Mouse (Mus musculus): Measurements from ENCODE around the gene Tmx4. TPM values are rescaled to one million over a fixed set of nuclear protein-coding genes. Genes with fewer than 3 reads are reported as not detected.

The Tmx4 gene
- polyA plus RNA-seq (2012; ENCODE audit: insufficient read depth, insufficient read length, missing spikeins), result 19.3 and 19.4 TPM in 2 replicates

- no peak for TF ChIP-seq POLR2A (IDR thresholded peaks at IDR 0.05; ENCODE audit: borderline replicate concordance, low read depth, low read length)
- H3K4me1 ChIP-seq (ENCODE audit: control insufficient read depth, insufficient read depth, low read length), result peaks cover 12% of the 10 kb centered on the region
These were observed at the start of gene Tmx4 for GRCm38 (mm10) chr2:134643514-134644300. Gene Tmx4, minus strand, starts transcription at chr2:134644145.

DNA sequence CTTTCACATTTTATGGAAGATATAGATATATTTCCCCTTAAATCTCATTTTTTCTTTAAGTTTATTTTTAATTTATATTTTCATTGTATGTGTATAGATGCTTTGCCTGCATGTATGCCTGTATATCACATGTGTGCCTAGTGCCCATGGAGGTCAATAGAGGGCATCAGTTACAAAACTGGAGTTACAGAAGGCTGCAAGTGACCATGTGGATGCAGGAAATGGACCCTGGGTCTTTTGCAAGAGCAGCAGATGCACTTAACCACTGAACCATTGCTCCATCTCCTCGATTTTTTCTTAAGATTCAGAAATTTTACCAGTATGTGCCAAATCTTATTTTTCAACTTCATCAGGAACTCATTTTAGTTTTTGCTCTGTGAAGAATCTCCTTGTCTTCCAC, 48.2 kb upstream of the Tmx4 start:
- no peaks in the 10 kb centered on the region for H3K4me1 ChIP-seq (ENCODE audit: control insufficient read depth, insufficient read depth, low read length)
- TF ChIP-seq CTCF (IDR thresholded peaks at IDR 0.05; ENCODE audit: low read depth, low read length), result no peak
- no peak for TF ChIP-seq POLR2A (IDR thresholded peaks at IDR 0.05; ENCODE audit: borderline replicate concordance, low read depth, low read length)
- H3K27ac ChIP-seq (ENCODE audit: insufficient read depth, low read depth, low read length), result no peak overlapping the region
- no peak overlapping the region for H3K4me3 ChIP-seq (ENCODE audit: insufficient read depth, low read length)

More at GRCm38 (mm10) chr2:134643514-134644300, at the start of gene Tmx4:
- Histone ChIP-seq H3K4me3 (ENCODE audit: insufficient read depth, low read length) (peak within 1 kb of the TSS; percentile 81), H3K27ac (ENCODE audit: insufficient read depth, low read depth, low read length) (peak within 1 kb of the TSS; percentile 75)

- no peak overlapping the region for H3K4me3 ChIP-seq (ENCODE audit: insufficient read depth, low read length)
These were observed 47.1 kb upstream of the Tmx4 start for GRCm38 (mm10) chr2:134691055-134691454.

GRCm38 (mm10) chr2:134682326-134682725, 38.4 kb upstream of the Tmx4 start:
- TF ChIP-seq POLR2A (IDR thresholded peaks at IDR 0.05; ENCODE audit: borderline replicate concordance, low read depth, low read length), result no peak
- no peak for TF ChIP-seq CTCF (IDR thresholded peaks at IDR 0.05; ENCODE audit: low read depth, low read length)
- no peak overlapping the region for H3K27ac ChIP-seq (ENCODE audit: insufficient read depth, low read depth, low read length)
- no peak overlapping the region for H3K4me3 ChIP-seq (ENCODE audit: insufficient read depth, low read length)
- no peaks in the 10 kb centered on the region for H3K4me1 ChIP-seq (ENCODE audit: control insufficient read depth, insufficient read depth, low read length)

More at GRCm38 (mm10) chr2:134691055-134691454, 47.1 kb upstream of the Tmx4 start:
- TF ChIP-seq CTCF (IDR thresholded peaks at IDR 0.05; ENCODE audit: low read depth, low read length), result no peak
- no peak for TF ChIP-seq POLR2A (IDR thresholded peaks at IDR 0.05; ENCODE audit: borderline replicate concordance, low read depth, low read length)
- Histone ChIP-seq H3K4me1 (ENCODE audit: control insufficient read depth, insufficient read depth, low read length) (no peaks in the 10 kb centered on the region), H3K27ac (ENCODE audit: insufficient read depth, low read depth, low read length) (no peak overlapping the region)

- no peaks in the 10 kb centered on the region for H3K4me1 ChIP-seq (ENCODE audit: control insufficient read depth, insufficient read depth, low read length)
- TF ChIP-seq CTCF (IDR thresholded peaks at IDR 0.05; ENCODE audit: low read depth, low read length) (no peak), POLR2A (IDR thresholded peaks at IDR 0.05; ENCODE audit: borderline replicate concordance, low read depth, low read length) (no peak)
- no peak overlapping the region for H3K4me3 ChIP-seq (ENCODE audit: insufficient read depth, low read length)
- H3K27ac ChIP-seq (ENCODE audit: insufficient read depth, low read depth, low read length), result no peak overlapping the region
These were observed 37.5 kb upstream of the Tmx4 start for GRCm38 (mm10) chr2:134681271-134681961.

- Histone ChIP-seq H3K27ac (ENCODE audit: insufficient read depth, low read depth, low read length) (no peak overlapping the region), H3K4me1 (ENCODE audit: control insufficient read depth, insufficient read depth, low read length) (no peaks in the 10 kb centered on the region), H3K4me3 (ENCODE audit: insufficient read depth, low read length) (no peak overlapping the region)
- TF ChIP-seq CTCF (IDR thresholded peaks at IDR 0.05; ENCODE audit: low read depth, low read length) (no peak), POLR2A (IDR thresholded peaks at IDR 0.05; ENCODE audit: borderline replicate concordance, low read depth, low read length) (no peak)
These were observed 35.6 kb upstream of the Tmx4 start for GRCm38 (mm10) chr2:134679567-134679966.

- no peak overlapping the region for H3K27ac ChIP-seq (ENCODE audit: insufficient read depth, low read depth, low read length)
- TF ChIP-seq CTCF (IDR thresholded peaks at IDR 0.05; ENCODE audit: low read depth, low read length) (no peak), POLR2A (IDR thresholded peaks at IDR 0.05; ENCODE audit: borderline replicate concordance, low read depth, low read length) (no peak)
- no peaks in the 10 kb centered on the region for H3K4me1 ChIP-seq (ENCODE audit: control insufficient read depth, insufficient read depth, low read length)
- no peak overlapping the region for H3K4me3 ChIP-seq (ENCODE audit: insufficient read depth, low read length)
These were observed 31.5 kb upstream of the Tmx4 start for GRCm38 (mm10) chr2:134675465-134675864.

GRCm38 (mm10) chr2:134673604-134674003, 29.7 kb upstream of the Tmx4 start:
- Histone ChIP-seq H3K4me3 (ENCODE audit: insufficient read depth, low read length) (no peak overlapping the region), H3K27ac (ENCODE audit: insufficient read depth, low read depth, low read length) (no peak overlapping the region), H3K4me1 (ENCODE audit: control insufficient read depth, insufficient read depth, low read length) (no peaks in the 10 kb centered on the region)
- TF ChIP-seq POLR2A (IDR thresholded peaks at IDR 0.05; ENCODE audit: borderline replicate concordance, low read depth, low read length) (no peak), CTCF (IDR thresholded peaks at IDR 0.05; ENCODE audit: low read depth, low read length) (no peak)

- Histone ChIP-seq H3K27ac (ENCODE audit: insufficient read depth, low read depth, low read length) (no peak overlapping the region), H3K4me3 (ENCODE audit: insufficient read depth, low read length) (no peak overlapping the region), H3K4me1 (ENCODE audit: control insufficient read depth, insufficient read depth, low read length) (no peaks in the 10 kb centered on the region)
- TF ChIP-seq POLR2A (IDR thresholded peaks at IDR 0.05; ENCODE audit: borderline replicate concordance, low read depth, low read length) (no peak), CTCF (IDR thresholded peaks at IDR 0.05; ENCODE audit: low read depth, low read length) (no peak)
These were observed 12.5 kb upstream of the Tmx4 start for GRCm38 (mm10) chr2:134656477-134656876.

- no peak overlapping the region for H3K4me3 ChIP-seq (ENCODE audit: insufficient read depth, low read length)
- H3K4me1 ChIP-seq (ENCODE audit: control insufficient read depth, insufficient read depth, low read length), result no peaks in the 10 kb centered on the region
- H3K27ac ChIP-seq (ENCODE audit: insufficient read depth, low read depth, low read length), result no peak overlapping the region
- no peak for TF ChIP-seq POLR2A (IDR thresholded peaks at IDR 0.05; ENCODE audit: borderline replicate concordance, low read depth, low read length)
- TF ChIP-seq CTCF (IDR thresholded peaks at IDR 0.05; ENCODE audit: low read depth, low read length), result no peak
These were observed 10.7 kb upstream of the Tmx4 start for GRCm38 (mm10) chr2:134654668-134655067.
